Mouse (Mus musculus) layer of hippocampus, adult 6 months (tissue): ENCODE data around the gene Olfr218. TPM values are rescaled to one million over a fixed set of nuclear protein-coding genes. Genes with fewer than 3 reads are reported as not detected.

Source experiments
- long read RNA-seq, 2 experiments: library from polyadenylated mRNA; unstranded; transcript quantifications; one replicate each; pipeline ENCODE4 v2.0.0; 2019 to 2020
- polyA plus RNA-seq: library from polyadenylated mRNA; unstranded; fragments of <200 nt; fragmentation: Nextera tagmentation; gene quantifications from 2 replicates; pipeline ENCODE4 v1.2.3, GENCODE M21; 2021

Olfr218 gene
- polyA plus RNA-seq: not detected in 2 replicates
- long read RNA-seq, experiment 1: 0 reads
- long read RNA-seq, experiment 2: 0 reads

GRCm38 (mm10) chr1:173197508-173197907 lies at the start of gene Olfr218:
Olfr218 (plus strand) TSS chr1:173197808.

GRCm38 (mm10) chr1:173190540-173190939 lies 7.1 kb upstream of the Olfr218 start, which contains the start of gene Olfr1406:
Olfr1406 (minus strand) TSS chr1:173190640.

GRCm38 (mm10) chr1:173212092-173212491 lies 14.5 kb downstream of the Olfr218 start, which contains the start of gene Olfr1404:
Olfr1404 (plus strand) TSS chr1:173212392.

DNA sequence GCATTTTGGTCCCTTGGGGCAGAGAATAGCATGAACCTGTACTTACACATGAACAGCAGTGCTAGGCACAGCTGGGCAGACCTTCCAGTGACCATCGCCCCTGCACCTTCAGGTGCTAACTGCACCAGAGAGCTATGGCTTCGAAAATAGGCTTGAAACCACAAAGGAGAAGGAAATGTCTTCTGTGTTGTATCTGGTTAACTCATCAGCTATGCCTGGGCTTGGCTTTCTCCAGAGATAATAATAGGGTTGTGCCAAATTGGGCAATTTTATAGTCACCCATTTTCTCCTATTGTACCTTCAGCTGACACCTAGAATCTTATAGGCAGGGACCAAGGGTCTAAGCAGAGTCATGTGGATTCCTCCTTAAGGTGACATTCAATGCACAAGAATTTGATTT lies 29.5 kb downstream of the Olfr218 start, which contains the start of gene Fcer1a:
Gene Fcer1a, minus strand, starts transcription at position 134 of the 400 bp plus-strand sequence.

Other genes starting within 250 kb of the Olfr218 start
- gene Olfr16, start 247.4 kb upstream of the Olfr218 start, polyA plus RNA-seq: not detected in 2 replicates
- not detected in 2 replicates for gene Olfr1408, start 60.4 kb upstream of the Olfr218 start, polyA plus RNA-seq
- not detected in 2 replicates for gene Olfr1406, start 7.2 kb upstream of the Olfr218 start, polyA plus RNA-seq
- not detected in 2 replicates for gene Olfr1404, start 14.6 kb downstream of the Olfr218 start, polyA plus RNA-seq
- not detected in 2 replicates for gene Fcer1a, start 29.4 kb downstream of the Olfr218 start, polyA plus RNA-seq
- gene Olfr418, start 68.2 kb downstream of the Olfr218 start, polyA plus RNA-seq: not detected in 2 replicates
- not detected in 2 replicates for gene Mptx2, start 80.0 kb downstream of the Olfr218 start, polyA plus RNA-seq
- 9.3 and 9.5 TPM in 2 replicates for gene Ackr1, start 135.9 kb downstream of the Olfr218 start, polyA plus RNA-seq
- 1.9 and 2.2 TPM in 2 replicates for gene Aim2, start 153.1 kb downstream of the Olfr218 start, polyA plus RNA-seq
- 165 and 293 TPM in 2 replicates for gene Cadm3, start 169.9 kb downstream of the Olfr218 start, polyA plus RNA-seq